Mouse (Mus musculus) right cerebral cortex, postnatal 36 days (tissue): ENCODE results near the gene Rcc1.
A peak's percentile ranks its signal among the peaks of the same experiment; 100 is the strongest.

ENCODE experiments used
- DNase-seq, 2 experiments: peaks; one replicate each; pipeline ENCODE4 v3.0.0; 2022; ENCODE audit warnings: low spot score in 2 of 2, mixed read lengths in 1 of 2

Rcc1 gene

DNA sequence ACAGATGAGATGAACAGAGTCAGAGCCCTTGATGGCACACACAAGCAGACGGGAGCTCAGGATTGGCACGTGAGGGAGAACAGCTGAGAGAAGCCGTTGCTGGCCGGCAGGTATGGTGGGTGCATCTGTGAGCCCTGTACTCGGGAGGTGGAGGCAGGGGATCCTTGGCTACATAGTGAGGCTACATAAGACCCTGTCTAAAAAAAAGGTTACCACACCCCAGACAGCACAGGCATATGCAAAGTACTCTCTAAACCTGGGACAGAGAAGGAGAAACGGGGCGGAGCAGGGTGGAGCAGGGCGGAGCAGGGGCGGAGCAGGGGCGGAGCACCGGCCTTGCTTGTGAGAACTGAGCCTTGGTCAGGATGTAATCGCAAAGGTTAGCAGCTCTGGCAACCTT is 2.8 kb upstream of the Rcc1 start:
- no peak for DNase-seq

DNA sequence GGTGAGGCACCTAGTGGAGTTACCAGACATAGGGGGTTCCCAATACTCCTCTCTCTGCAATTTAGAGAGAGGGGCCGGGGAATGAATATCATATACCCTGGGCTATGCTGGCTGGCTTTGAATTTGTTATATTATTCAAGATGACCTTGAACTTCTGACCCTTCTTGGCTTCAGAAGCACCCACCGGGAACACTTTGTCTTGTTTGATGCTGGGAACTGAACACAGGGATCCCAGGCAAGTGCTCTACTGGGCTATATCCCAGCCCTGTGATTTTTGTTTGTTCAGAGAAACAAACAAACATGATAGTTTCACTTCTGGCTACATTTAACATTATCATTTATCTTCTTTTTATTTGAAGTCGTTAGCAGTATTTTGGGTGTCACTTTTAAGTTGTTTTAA is 2.0 kb upstream of the Rcc1 start:
- DNase-seq = no peak

DNA sequence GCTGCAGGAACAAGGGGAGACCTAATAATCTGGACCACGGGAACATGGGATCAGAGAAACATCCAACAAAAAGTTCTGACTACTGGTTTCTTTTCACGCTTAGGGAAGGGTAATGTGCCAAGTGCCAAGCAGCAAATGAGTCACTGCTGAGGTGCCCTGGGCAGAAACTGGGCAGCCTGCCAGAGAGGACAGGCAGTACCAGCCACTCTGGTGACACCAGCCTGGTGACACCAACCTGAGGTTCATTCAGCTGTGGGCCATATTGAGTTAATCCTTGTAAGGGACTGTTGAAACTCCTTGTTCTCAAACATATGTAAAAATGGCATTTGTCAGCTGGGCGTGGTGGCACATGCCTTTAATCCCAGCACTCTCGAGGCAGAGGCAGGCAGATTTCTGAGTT is 1.2 kb upstream of the Rcc1 start:
- DNase-seq = no peak

DNA sequence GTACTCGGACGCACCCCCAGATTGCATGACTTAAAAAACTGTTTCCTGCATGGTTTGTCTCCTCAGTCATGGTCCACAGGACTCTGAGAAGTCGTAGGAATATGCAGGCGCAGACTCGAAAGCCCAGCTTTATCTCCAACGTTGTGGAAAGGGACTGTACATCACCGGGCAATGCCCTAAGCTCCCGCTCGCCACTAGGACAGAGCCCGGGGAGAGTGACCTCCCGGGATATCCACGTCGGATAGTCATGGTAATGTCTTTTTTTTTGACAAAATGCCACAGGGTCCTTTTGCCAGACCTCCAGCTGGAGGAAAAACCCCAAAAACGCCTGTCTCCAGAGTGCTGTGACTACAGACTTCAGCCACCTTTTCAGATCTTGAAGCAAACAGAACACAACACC is 666 bp downstream of the Rcc1 start:
- no peak for DNase-seq

DNA sequence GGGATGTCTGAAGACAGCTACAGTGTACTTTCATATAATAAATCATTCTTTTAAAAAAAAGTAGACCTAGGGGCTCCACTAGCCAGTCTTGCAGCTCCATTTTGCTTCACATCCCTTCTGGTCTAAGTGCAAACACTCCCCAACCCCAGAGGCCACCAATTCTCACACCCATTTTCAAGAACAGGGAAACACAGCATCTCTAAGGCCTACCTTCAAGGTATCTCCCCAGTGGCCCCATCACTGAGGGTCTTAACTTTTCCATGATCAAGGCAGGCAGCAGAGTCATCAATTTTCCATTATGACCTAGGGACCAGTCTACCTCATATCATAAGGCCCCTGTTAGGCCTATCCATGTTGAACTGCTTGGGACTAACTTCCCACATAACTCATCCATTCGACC is 2.0 kb downstream of the Rcc1 start:
- DNase-seq = no peak

DNA sequence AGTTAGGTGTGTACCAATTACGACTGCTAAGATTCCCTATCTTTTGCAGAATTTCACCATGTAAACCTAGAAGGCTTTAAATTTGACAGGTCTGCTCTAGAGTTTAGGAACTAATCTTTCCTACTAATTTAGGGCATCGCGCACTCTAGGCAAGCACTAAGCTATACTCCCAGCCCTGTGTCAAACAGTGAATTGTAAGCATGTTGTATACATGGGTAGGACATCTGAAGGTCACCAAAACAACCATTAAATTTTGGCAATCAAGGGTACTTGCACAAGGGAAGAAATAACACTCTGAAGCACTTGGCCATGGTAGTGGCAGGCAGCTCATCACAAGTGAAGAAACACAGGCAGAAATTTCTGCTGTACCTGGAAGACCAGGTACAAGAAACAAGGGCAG is 2.6 kb downstream of the Rcc1 start:
- DNase-seq = no peak

DNA sequence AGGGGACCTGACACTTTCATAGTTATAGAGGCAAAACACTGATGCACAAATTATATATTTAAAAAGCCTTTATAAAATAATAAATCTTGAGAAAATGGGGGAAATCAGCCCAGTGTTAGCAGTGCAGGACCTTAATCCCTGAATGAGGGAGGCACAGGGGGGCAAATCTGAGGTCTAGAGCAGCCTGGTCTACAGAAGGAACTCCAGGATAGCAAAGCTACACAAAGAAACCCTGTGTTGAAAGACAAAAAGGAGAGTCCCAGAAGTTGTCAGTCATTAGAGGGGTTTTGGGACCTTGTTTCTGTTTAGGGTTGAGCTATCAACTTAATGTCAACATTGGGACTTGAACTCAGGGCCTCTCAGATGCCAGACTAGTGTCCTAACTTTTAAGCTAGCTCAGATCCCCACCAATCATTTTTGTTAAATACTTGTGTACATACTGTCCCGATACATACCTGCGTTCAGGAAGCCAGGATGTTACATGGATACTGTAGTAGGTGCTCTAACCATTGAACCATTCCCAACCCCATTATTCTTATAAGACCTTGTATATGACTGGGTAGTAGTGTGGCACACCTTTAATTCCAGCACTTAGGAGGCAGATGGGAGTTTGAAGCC is 3.2 kb downstream of the Rcc1 start:
- DNase-seq = no peak

DNA sequence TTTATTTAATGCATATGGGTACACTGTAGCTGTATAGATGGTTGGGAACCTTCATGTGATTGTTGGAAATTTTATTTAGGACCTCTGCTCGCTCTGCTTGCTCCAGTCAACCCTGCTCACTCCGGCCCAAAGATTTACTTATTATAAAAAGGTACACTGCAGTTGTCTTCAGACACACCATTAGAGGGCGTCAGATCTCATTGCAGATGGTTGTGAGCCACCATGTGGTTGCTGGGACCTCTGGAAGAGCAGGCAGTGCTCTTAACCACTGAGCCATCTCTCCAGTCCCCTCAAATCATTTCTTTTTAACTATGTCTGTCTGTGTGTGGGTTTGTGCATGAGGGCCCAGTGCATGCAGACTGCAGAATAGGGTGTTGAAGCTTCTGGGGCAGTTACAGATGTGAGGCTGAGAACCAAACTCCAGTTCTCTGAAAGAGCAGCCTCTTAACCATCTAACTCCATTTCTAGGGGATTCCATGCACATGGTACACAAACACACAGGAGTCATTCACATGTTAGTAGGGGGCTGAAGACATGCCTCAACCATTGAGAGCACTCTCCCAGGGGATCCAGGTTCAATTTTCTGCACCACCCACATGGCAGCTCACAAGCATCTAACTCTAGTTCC is 3.8 kb downstream of the Rcc1 start:
- no peak for DNase-seq

DNA sequence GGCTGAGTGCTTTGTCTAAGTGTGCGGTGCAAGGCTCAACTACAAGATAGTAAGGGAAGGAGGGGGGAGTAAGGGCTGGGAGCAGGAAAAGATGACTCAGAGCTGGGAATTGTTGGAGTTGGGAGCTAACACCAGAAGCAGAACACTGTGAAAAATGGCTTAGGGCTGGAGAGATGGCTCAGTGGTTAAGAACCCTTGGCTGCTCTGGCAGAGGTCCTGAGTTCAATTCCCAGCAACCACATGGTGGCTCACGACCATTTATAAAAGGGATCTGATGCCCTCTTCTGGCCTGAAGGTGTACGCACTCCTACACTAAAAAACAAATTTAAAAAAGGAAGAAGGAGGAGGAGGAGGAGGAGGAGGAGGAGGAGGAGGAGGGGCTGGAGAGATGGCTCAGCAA is 6.7 kb downstream of the Rcc1 start:
- DNase-seq = no peak

DNA sequence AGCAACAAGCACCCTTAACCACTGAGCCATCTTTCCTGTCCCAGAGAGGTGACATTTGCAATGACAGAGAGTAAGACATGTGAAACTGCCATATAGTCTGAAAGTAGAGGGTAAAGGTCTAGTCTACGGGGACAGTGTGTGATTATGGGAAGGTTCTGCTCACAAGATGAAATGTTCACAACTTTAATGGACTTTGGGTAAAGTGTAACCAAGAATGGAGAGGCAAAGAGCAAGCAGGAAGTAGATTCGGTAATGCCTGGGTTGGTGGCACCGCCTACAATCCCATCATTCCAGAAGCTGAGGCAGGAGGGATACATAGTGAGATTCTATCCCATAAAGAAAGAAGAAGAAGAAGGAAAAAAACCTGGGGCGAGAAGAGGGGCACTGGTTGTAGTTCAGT is 7.1 kb downstream of the Rcc1 start:
- DNase-seq = no peak

DNA sequence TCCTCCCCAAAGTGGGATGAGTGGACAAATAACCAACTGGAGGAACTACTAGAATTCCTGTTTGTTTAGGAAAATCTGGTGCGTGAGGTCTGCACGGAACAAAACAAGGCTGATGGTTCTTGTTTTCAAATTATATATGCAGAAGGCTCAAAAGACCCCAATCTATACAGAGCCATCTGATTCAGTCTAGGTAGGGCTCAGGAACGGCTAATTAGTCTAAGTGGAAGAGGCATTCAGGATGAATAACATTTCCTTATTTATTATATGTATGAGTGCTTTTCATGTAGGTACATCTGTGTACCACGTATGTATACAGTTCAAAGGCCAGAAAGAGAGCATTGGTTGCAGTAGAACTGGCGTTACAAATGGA is 7.6 kb downstream of the Rcc1 start:
- no peak for DNase-seq

DNA sequence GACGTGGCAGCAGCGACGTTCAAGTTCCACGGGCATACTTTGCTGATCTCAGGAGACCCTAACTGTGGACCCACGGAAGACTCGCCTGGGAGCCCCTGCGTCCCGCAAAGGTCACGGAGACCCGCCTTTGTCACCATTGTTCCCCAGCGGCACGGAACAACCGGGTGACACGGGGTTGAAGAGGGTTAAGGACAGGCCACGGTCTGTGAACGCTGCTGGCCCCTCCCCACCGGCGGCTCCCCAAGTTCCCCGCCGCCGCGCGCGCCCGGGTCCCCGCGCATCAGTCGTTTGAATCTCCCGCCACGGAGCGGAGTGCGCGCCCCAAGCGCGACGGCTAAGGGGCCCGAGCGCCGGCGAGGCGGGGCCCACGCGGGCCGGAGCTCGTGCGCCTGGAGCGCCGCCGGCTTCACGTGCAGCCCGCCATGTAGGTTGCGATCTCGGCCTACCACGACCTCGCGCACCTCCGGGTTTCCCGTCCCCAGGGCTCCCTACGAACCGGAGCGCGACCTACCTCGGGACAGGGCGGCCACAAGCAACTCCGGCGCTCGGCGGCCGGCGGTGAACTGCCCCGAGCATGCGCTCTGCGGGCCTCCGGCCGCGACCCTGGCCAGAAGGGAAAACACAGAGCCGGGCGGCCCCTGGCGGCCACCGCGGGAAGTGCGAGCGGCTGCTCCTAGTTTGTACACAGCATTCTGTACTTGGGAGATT is 8.1 kb downstream of the Rcc1 start:
- peak; percentile 86 to 91 for DNase-seq

DNA sequence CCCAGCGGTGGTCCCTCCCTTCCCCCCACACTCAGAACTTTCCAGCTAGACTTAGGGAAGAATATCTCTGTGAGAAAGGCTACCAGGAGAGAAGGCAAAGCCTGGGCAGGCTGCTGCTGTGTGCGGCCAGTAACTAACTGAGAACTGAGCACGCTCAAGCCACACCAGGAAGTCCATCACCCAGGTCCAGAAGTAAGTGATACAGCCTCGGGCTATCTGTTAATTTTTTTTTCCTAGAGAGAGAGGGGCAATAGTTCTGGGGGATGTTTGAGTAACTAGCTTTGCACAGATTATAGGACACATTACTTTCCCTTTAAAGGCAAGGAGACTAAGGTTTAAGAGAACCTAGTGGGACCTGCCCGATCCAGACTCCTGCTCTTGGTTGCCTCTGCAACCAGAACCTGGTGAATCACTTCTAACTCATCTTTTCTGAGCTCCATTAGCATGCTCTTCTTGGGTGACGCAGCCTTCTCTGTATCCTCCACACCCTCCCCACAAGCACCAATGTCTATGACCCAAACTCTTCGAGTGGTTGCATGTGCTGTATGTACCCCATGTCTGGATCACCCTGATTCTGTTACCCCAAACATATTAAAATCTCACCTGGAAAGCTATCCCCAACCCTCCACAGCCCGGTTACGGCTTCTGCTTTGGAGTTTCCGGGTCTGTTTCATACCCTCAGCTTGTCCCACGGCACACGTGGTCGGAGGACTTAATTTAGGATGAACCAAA is 8.8 kb downstream of the Rcc1 start:
- DNase-seq = no peak

DNA sequence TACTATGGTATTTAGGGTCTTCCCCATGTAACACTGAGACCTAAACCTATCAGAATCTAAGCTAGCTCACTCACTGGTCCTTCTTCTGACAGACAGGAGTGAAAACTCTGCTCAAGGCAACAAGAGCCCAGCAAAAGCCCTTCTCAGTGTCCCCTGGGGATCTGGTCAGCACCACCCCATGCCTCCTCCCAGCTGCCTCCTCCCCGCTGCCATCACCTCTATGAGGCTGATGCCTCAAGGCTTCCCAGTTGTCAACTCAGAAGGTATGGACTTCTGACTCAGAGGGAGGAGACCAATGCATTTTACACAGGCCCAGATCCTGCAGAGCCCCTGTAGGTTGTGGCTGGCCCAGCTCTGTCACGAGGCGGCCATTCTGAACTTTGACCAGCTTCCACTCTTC is 12.0 kb downstream of the Rcc1 start:
- DNase-seq = no peak

DNA sequence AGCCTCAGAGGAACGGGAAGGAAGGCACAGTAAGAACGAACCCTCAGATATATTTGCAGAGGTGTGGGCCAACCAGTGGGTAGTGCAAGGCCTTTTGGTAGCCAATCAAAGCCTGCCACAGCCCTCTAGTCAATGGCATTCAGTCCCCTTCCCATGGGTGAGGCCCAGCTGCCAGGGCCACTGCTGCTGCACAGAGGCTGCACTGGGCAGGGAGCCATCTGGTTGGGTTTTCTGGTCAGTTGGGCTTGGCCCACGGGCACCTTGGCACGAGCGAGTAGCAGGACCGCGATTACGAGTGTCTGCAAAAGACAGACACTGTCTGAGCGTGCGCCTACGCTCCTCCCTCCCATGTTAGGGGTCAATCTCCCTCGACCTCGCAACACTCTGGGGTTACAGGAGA is 14.5 kb downstream of the Rcc1 start:
- DNase-seq = peak in 1 of 2 experiments; percentile 17

DNA sequence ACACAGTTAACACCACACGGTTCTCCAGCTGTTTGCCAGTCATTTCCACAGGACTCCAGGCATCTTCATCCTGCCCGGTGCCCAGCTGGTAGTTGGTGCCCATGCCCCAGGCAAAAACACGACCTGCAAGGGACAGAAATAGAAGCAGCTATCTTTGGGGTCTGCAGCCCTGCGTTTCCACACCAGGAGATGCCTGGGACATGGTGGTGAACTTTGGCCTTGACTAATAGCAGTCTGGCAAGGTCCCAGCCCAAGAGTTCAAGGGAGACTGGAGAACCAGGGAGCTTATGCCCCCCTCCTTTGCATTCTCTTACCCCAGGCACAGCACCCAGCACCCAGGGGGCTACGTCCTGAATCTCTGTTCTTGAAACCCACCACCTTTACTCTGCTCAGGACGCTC is 20.5 kb downstream of the Rcc1 start:
- DNase-seq = no peak

DNA sequence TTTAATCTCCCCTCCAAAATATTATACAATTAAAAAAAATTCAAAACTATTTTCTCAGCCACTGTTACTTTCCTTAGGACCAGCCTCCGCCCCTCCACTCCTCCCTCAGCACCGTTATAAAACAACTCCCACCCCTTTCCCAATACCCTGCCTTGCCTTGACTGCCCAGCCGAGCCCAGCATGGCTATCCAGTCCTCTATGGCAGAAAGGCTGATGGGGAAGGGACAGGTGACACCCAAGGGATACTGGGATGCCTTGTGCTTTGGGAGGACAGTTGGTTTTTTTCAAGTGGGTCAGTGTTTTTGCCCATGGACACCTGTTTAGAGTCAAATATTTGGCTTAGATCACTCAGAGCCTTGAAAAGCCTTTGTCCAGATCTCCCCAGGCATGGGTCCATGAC is 21.4 kb downstream of the Rcc1 start:
- no peak for DNase-seq

DNA sequence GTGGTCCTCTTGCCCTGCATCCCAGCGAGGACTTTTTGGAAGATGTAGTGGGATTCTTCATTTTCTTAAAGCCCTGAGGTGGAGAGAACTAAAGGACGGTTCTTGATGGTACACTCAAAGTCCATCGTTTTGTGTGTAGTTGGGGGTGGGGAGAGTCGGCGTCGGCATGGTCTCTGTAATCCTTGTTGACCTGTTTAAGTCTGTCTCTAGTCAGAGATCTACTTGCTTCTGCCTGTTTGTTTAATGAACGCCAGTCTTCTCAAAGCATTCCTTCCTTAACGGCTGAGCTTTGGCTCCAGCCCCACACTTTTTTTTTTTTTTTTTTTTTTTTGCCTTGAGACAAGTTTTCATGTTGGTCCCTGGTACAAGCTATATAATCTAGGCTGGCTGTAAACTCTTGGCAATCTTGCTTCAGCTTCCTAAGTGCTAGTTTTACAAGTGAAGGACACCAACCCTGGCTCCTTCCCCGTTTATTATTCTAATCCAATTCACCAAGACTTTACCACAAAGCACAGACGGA is 23.5 kb downstream of the Rcc1 start:
- no peak for DNase-seq

DNA sequence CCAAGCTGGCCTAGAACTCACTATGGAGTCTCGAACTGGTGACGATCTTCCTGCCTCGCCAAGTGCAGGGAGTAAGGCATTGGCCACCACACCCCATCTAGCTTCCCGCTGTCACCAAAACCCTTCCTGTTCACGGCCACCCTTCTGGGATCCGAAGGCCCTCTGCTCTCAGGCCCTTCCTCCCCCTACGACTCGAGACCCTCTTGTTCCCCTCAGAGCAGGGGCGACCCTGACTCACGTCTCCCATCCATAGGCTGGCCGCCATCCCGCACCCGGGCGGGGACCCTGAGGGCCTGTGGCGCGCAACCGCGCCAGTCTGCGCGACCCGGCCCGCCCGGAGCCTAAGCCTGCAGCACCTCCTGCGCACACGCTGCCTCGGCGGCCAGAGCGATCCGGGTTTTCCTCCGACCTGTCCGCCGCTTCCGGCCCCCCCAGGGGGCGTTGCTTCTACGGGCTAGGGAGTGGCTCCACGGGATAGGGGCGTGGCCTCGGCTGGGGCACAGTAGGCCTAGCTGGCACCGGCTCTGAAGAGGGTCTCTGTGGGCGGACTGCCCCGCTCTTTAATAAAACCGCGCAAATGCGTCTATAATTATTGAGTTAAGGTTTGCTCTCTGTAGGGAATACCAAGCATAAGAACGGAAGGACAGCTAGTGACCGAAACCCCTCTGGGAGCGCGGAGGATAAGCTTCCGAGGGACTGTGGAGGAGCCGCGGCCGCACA is 24.1 kb downstream of the Rcc1 start, which contains the start of gene Trnau1ap:
Trnau1ap (minus strand) TSS at position 424 of the 720 bp plus-strand sequence.
- peak; percentile 71 to 78 for DNase-seq

DNA sequence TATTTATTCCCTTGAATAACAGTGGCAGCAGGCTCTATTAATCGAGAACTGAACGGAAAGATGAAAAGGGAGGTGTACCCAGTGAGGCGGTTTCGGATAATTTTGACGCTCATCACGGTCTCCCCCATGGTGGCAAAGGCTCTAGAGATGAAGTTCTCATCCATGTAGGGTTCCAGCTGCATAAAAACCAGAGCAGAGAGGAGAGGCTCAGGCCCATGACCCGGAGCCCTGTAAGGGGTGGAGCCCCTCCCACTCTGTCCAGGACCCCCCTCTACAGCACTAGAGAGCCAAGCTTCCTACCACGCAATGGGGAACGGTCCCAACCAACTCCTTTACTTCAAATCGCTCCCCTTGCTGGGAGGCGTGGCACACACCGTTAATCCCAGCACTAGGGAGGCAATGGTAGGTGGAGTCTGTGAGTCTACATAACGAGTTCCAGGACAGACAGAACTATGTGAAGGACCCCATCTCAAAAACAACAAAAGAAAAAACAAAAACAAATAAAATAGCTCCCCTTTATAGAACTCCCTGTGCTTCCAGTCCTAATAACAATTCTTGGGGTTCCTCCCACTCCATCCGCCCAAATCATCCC is 24.9 kb downstream of the Rcc1 start:
- DNase-seq = no peak

DNA sequence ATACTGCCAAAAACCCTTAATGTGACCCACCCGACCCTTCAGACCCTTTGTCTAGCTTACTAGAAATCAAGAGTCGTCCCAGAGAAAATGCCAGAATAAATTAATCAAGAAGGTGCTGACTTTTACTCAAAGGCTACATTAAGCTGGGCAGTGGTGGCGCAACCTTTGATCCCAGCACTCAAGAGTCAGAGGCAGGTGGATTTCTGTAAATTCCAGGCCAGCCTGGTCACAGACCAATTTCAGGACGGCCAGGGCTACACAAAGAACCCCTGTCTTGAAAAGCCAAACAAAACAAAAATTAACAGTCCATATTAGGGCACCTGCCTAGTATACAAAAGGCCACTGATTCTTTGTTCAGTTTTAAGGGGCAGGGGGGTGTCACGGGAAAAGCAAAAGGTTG is 26.9 kb downstream of the Rcc1 start:
- no peak for DNase-seq
